Mouse (Mus musculus) bone marrow, adult 2 months (tissue): Measurements from ENCODE around the gene Fgfr2.
"Not testable (repeated sequence)": the region's sequence is repeated elsewhere in the genome, so short reads cannot be mapped to it uniquely, and the experiment has no call there.

ENCODE experiments used
- CTCF ChIP-seq: fragments of 200-500 bp; IDR thresholded peaks from 2 replicates; pipeline ENCODE4 v1.5.1; 2011; ENCODE audit warnings: low read length, control low read depth; ENCODE audit not compliant: control insufficient read depth, insufficient read depth
- POLR2A ChIP-seq: fragments of 200-500 bp; IDR thresholded peaks from 2 replicates; pipeline ENCODE4 v1.6.1; 2011; ENCODE audit warnings: low read depth, mild to moderate bottlenecking, control low read depth, low read length, borderline replicate concordance; ENCODE audit not compliant: control insufficient read depth

DNA sequence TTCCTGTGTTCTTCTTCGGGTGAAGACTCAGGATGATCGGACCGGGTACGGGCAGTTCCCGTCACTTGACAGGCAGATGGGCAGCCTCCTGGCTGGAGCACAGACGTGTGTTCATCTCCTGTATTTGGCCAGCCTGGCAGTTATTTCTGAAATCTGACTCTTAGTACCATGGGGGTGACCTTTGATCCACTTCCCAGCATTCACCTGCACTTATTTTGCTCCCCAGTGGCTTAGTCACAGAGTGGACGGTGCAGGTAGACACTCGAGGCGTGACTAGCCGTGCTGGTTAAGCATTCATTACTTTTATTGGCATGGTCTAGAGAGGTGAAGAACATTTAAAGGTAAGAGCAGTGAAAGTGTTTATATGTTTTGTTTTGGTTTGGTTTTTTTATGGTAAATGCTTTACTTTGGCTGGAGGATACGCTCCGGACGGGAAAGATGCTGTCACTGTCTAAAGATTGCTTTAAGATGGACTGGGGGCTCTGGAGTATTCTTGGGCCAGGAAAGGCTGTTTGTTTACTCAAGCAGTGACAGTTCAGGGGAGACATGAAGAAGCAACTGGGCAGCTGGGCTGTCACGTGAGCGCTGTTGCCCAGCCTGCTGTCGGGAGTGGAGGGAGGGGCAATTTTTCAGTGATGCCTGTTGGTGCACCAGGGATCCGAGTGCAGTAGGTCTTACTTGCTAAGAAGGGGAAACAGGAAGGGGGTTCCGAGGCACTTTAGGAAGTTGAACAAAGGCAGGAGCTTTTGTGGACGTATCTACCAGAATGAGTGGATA is 2526.9 kb downstream of the Fgfr2 start:
- TF ChIP-seq POLR2A, CTCF: not testable (repeated sequence)
